Comparison of ENCODE assay signal across 14 mouse cellular contexts in the genomic region with DNA sequence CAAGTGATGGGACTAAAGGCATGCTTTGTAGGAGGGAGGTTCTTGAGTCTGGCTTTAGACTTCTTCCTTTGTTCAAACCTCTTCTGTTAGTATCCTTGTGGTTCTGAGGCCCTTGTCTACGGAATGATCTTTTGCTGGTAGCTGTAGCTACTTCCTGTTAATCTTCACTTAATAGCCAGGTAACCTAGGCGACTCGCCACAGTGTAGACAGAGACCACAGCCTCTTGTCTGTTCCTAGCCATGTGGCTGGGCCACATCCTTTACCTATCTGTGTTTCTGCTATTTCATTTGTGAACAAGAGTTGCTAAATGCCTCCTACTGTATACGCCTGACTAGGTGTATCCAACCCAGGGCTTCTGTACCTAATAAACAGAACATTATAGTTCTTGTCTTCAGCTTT. TPM values are rescaled to one million over a fixed set of nuclear protein-coding genes. Genes with fewer than 3 reads are reported as not detected.
A peak's percentile ranks its signal among the peaks of the same experiment; 100 is the strongest.
DNase-seq lines count a peak whose midpoint lies in the region; ATAC-seq lines count a peak whose summit lies in the region.
"Had no signal": no experiment of that assay in that cellular context is flagged by ENCODE, and none has a peak within 500 bp of the region (broad histone marks: within the 10 kb centered on the region; RNA-seq: fewer than 3 reads in every experiment).

No protein-coding gene starts in this region.

- peak; percentile 60 for DNase-seq in 416B (ENCODE audit: low read depth)
- peak; percentile 3 for DNase-seq in skeletal muscle tissue, adult 2 months (ENCODE audit: low read depth, low spot score)
- DNase-seq in gastrocnemius, postnatal 10 days, result no peak
- DNase-seq in testis, postnatal 14 days (ENCODE audit: low spot score), result no peak
- DNase-seq: adrenal gland, adult 8-10 months; cerebellum, adult 2 months; kidney, adult 11 months; kidney, postnatal 4 days; liver, embryonic 13.5 days had no signal

- ATAC-seq in CD4-positive, CD25-positive, alpha-beta regulatory T cell, adult 4 months, result peak; percentile 96
- peak; percentile 84 for ATAC-seq in granulocyte monocyte progenitor cell, adult 5-6 weeks (replicated peaks; ENCODE audit: poor library complexity, severe bottlenecking)
- no peak for ATAC-seq in erythroblast, adult 5-6 weeks (replicated peaks; ENCODE audit: low FRiP score, poor library complexity, severe bottlenecking)
- ATAC-seq: forebrain, embryonic 13.5 days; lung, postnatal 0 days had no signal

RNA-seq across cellular contexts. Expression of a gene that starts 39.8 kb away (rescaled TPM):
- polyA plus RNA-seq in CD4-positive, CD25-positive, alpha-beta regulatory T cell, adult 4 months (2017; shearing (Covaris generic)), result 10 to 100 TPM in 1 of 2 experiments, 1 to 10 TPM in 1; 8.6 to 16.3 TPM
- total RNA-seq in granulocyte monocyte progenitor cell, adult 5-6 weeks (2014; fragmentation: Nextera tagmentation), result 8.2 and 12.5 TPM in 2 replicates
- 6.2 and 7.0 TPM in 2 replicates for total RNA-seq in granulocyte monocyte progenitor cell, adult 5-6 weeks (2017)
- 1 to 10 TPM; 8.6 to 9.8 TPM for total RNA-seq in gastrocnemius, postnatal 10 days (2021)
- total RNA-seq in erythroblast, adult 5-6 weeks (2015; ENCODE audit: low replicate concordance), result 0.84 and 3.5 TPM in 2 replicates
- 0.42 and 2.0 TPM in 2 replicates for total RNA-seq in erythroblast, adult 5-6 weeks (2017; ENCODE audit: low replicate concordance)

RNA-seq across cellular contexts. Expression of a gene that starts 39.9 kb away (rescaled TPM):
- under 1 TPM; 0.56 to 0.81 TPM for polyA plus RNA-seq in CD4-positive, CD25-positive, alpha-beta regulatory T cell, adult 4 months (2017; shearing (Covaris generic))
- total RNA-seq in granulocyte monocyte progenitor cell, adult 5-6 weeks (2014; fragmentation: Nextera tagmentation), result 1.1 and 4.6 TPM in 2 replicates
- total RNA-seq in granulocyte monocyte progenitor cell, adult 5-6 weeks (2017), result 0.88 and 1.6 TPM in 2 replicates
- total RNA-seq in gastrocnemius, postnatal 10 days (2021), result 1 to 10 TPM in 1 of 2 experiments, under 1 TPM in 1; 0.95 to 1.4 TPM
- total RNA-seq in erythroblast, adult 5-6 weeks (2015; ENCODE audit: low replicate concordance), result 0.96 and 2.9 TPM in 2 replicates
- total RNA-seq in erythroblast, adult 5-6 weeks (2017; ENCODE audit: low replicate concordance), result 0.84 and 1.2 TPM in 2 replicates

Comparison
In these comparisons a context has a peak if more than half of its experiments do, and no peak if none do; other contexts are left out.
1. DNase-seq: peak in 416B (single experiment) and skeletal muscle tissue, adult 2 months (single experiment); none in gastrocnemius, postnatal 10 days (single experiment) and testis, postnatal 14 days (single experiment).